Mouse (Mus musculus) E14TG2a.4 (cell line): Measurements from ENCODE around the gene Tpra1.

ENCODE experiments used
- CTCF ChIP-seq: conservative IDR thresholded peaks from 2 replicates; pipeline ENCODE4 v1.5.1; 2014; ENCODE audit warnings: low read length
- NANOG ChIP-seq: IDR thresholded peaks from 2 replicates; pipeline ENCODE4 v1.6.1; 2014; ENCODE audit warnings: borderline replicate concordance, low read length, mixed read lengths
- POU5F1 ChIP-seq: IDR thresholded peaks from 2 replicates; pipeline ENCODE4 v1.6.1; 2014; ENCODE audit warnings: low read length, borderline replicate concordance

- TF ChIP-seq CTCF: no peak
- TF ChIP-seq NANOG: no peak
- TF ChIP-seq POU5F1: no peak
Measured at GRCm38 (mm10) chr6:88886417-88886967, 15.6 kb upstream of the Tpra1 start.
